Mouse (Mus musculus) neural tube, embryonic 13.5 days (tissue): ENCODE results near the gene Mcu. TPM values are rescaled to one million over a fixed set of nuclear protein-coding genes. Genes with fewer than 3 reads are reported as not detected.
A peak's percentile ranks its signal among the peaks of the same experiment; 100 is the strongest.

Experiments used
- ATAC-seq: fragments of 200-750 bp; cut with Nextera tagmentation; 2 replicates; pipeline ENCODE4 v1.8.0; 2017; ENCODE audit warnings: low read depth, mild to moderate bottlenecking, moderate TSS enrichment, moderate library complexity
- H3K27ac ChIP-seq: fragments of 300-500 bp; sonication (generic); replicated peaks from 2 replicates; pipeline ENCODE4 v1.5.1; 2015; ENCODE audit warnings: moderate library complexity, mild to moderate bottlenecking, inconsistent platforms
- H3K27me3 ChIP-seq: fragments of 300-500 bp; sonication (generic); 2 replicates; pipeline ENCODE4 v1.6.1; 2015; ENCODE audit warnings: mild to moderate bottlenecking, inconsistent platforms
- H3K36me3 ChIP-seq: fragments of 300-500 bp; sonication (generic); 2 replicates; pipeline ENCODE4 v1.6.1; 2015; ENCODE audit warnings: mild to moderate bottlenecking, inconsistent platforms
- H3K4me1 ChIP-seq: fragments of 300-500 bp; sonication (generic); replicated peaks from 2 replicates; pipeline ENCODE4 v1.6.1; 2015; ENCODE audit warnings: inconsistent platforms
- H3K4me2 ChIP-seq: fragments of 300-500 bp; sonication (generic); 2 replicates; pipeline ENCODE4 v1.6.1; 2015; ENCODE audit warnings: inconsistent platforms, mild to moderate bottlenecking, moderate library complexity
- H3K4me3 ChIP-seq: fragments of 300-500 bp; sonication (generic); 2 replicates; pipeline ENCODE4 v1.5.1; 2015; ENCODE audit warnings: mild to moderate bottlenecking, inconsistent platforms
- H3K9ac ChIP-seq: fragments of 300-500 bp; sonication (generic); 2 replicates; pipeline ENCODE4 v1.6.1; 2015; ENCODE audit warnings: moderate library complexity, mild to moderate bottlenecking, inconsistent platforms
- H3K9me3 ChIP-seq: fragments of 300-500 bp; sonication (generic); 2 replicates; pipeline ENCODE4 v1.6.1; 2016; ENCODE audit warnings: inconsistent platforms
- WGBS: fragments of 180-500 bp; shearing (Covaris S2); methylation state at CpG from one replicate; pipeline ENCODE4 v1.1.7; 2015; 5-methylcytosine and 5-hydroxymethylcytosine counted together
- polyA plus RNA-seq: library from polyadenylated mRNA; unstranded; fragments of >200 nt; fragmentation: Nextera tagmentation; extraction: Ambion mirVana; gene quantifications from 2 replicates; pipeline ENCODE4 v1.2.1, GENCODE M21; 2015

Gene Mcu
- polyA plus RNA-seq, 1 experiment from 2014 or later = 34.4 TPM

DNA sequence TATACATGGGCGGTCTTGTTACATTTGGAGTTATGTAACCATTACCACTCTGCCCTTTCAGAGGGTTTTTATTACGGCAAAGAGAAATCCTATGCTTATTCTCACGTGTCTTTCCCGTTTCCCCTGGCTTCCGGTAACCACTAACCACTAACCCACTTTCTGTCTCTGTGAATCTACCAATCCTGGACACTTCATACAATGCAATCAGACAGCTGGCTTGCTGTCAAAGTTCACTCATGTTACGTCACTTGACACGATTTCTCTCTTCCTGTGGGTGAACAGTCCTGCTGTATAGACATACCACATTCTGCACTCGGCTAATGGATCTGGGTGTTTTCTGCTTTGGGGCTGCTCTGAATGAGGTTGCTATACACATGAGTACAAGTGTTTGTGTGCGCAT is 73.1 kb downstream of the Mcu start:
- Histone ChIP-seq H3K4me2 (no peak overlapping the region), H3K9me3 (peaks cover 13% of the 10 kb centered on the region), H3K4me3 (no peak overlapping the region), H3K9ac (no peak overlapping the region), H3K27me3 (no peaks in the 10 kb centered on the region), H3K27ac (no peak overlapping the region), H3K4me1 (peaks cover 25% of the 10 kb centered on the region), H3K36me3 (peaks cover 10% of the 10 kb centered on the region; the same call in 1 of the 2 replicates)
- 91% methylated on average over 9 of the region's 9 CpGs for WGBS
- no peak for ATAC-seq

GRCm38 (mm10) chr10:59541466-59541865 is 75.0 kb downstream of the Mcu start:
- Histone ChIP-seq H3K9me3 (peaks cover 8% of the 10 kb centered on the region), H3K27ac (no peak overlapping the region), H3K4me2 (no peak overlapping the region), H3K9ac (no peak overlapping the region), H3K36me3 (peaks cover 7% of the 10 kb centered on the region; the same call in 1 of the 2 replicates), H3K4me3 (no peak overlapping the region), H3K27me3 (no peaks in the 10 kb centered on the region), H3K4me1 (peaks cover 34% of the 10 kb centered on the region)
- ATAC-seq = no peak
- WGBS = 81% methylated on average over 11 of the region's 11 CpGs

DNA sequence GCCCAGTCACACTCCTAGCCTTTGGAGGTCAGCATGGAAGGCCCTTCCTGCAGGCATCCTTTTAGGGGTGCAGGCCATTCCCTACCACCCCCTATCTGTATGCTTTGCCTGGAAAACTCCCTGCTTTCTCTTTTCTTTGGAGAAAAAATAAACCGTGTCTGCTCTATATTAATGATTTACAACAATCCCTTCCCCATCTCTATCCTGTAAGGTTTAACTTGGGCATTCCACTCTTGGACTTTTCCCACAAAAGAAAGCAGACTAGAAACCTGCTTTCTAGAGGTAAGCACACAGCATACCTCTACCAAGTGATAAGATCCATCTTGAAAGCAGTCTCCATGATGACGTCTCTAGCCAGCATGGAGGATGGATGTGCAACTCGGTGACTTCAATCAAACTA is 75.9 kb downstream of the Mcu start:
- Histone ChIP-seq H3K4me3 (no peak overlapping the region), H3K9ac (no peak overlapping the region), H3K9me3 (no peaks in the 10 kb centered on the region), H3K27ac (no peak overlapping the region), H3K27me3 (no peaks in the 10 kb centered on the region), H3K36me3 (no peaks in the 10 kb centered on the region), H3K4me2 (no peak overlapping the region), H3K4me1 (peaks cover 34% of the 10 kb centered on the region)
- 84% methylated on average over 3 of the region's 3 CpGs for WGBS
- ATAC-seq = no peak

DNA sequence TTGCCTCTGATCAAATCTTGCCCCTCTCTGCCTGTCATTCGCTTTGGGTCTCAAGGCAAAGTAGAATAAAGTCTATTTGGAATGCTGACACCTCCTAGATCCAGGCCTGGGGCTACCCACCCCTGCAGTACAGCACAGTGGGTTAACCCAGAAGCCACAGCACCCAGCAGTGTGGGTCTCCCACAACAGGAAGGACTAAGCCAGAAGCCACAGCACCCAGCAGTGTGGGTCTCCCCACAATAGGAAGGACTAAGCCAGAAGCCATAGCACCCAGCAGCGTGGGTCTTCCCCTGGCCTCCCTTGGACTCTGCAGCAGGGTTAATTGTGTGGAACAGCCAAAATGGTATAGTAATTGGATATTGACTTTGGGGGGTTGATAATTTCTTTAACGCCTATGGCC is 76.4 kb downstream of the Mcu start:
- no peak overlapping the region for H3K9ac ChIP-seq
- ATAC-seq = peak; percentile 38; the same call in 1 of the 2 replicates
- H3K4me2 ChIP-seq = peak overlapping the region; percentile 62

DNA sequence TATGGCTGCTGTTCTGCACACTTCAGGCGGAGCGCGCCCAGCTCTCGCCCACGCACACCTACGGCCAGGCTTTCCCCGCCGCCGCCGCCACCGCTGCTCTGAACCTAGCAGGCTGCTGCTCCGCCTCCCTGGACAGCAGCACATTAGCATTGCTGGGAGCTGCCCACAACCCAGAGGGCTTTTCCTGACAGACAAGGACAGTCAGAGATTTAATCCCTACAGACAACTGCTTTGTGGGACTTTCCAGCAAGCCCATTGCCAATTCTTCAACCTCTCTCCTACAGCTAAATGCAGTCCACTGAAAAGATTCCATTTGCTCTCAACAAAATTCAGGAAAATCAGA is 77.0 kb downstream of the Mcu start:
- Histone ChIP-seq H3K27ac (peak overlapping the region; percentile 57), H3K9me3 (no peaks in the 10 kb centered on the region), H3K27me3 (no peaks in the 10 kb centered on the region), H3K4me1 (peaks cover 34% of the 10 kb centered on the region), H3K4me3 (peak overlapping the region; percentile 34), H3K36me3 (no peaks in the 10 kb centered on the region), H3K4me2 (peak overlapping the region; percentile 62), H3K9ac (peak overlapping the region; percentile 57)
- under 1% methylated on average over 12 of the region's 12 CpGs for WGBS
- ATAC-seq = peak; percentile 73

More for the DNA sequence above, 76.4 kb downstream of the Mcu start:
- WGBS = 69% methylated on average over 3 of the region's 3 CpGs
- Histone ChIP-seq H3K27ac (peak overlapping the region; percentile 57; the same call in 1 of the 2 replicates), H3K4me3 (no peak overlapping the region), H3K36me3 (no peaks in the 10 kb centered on the region), H3K9me3 (no peaks in the 10 kb centered on the region), H3K27me3 (no peaks in the 10 kb centered on the region), H3K4me1 (peaks cover 34% of the 10 kb centered on the region)

DNA sequence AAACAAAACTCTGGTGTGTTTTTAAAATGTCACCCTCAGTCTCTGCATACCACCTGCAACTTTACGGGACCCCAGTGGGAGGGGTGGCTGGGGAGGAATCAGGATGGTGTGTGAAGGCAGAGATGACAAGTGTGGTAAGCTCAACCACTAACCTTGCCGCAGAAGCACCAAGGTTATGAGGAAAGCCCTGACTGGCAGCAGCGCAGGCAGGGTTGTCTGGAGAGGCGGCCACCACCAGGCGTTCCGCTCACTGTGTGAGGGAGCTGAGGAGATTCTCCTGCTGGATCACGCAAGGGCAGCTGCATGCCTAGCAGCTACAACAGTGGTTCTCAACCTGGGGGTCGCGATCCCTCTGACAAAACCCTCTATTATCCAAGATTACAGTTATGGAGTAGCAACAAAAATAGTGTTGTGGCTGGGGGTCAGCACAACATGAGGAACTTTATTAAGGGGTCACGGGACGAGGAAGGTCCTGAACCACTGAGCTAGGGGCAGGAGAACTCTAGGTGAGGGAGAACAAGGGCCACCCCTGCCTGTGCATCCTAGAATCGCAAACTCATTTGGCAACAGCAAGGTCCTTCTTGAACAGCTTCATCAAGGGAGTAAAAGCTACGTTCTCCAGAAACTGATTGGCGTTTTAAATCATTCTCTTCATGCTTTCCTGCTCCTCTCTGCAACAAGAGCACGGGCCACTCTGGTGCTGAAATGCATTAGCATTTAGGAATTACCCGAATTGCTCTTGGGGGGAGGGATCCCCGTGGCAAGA is 77.5 kb downstream of the Mcu start:
- H3K9ac ChIP-seq = peak overlapping the region; percentile 57
- H3K27ac ChIP-seq = peak overlapping the region; percentile 57
- WGBS = 30% methylated on average over 17 of the region's 17 CpGs
- no peaks in the 10 kb centered on the region for H3K9me3 ChIP-seq
- H3K4me3 ChIP-seq = peak overlapping the region; percentile 34
- peaks cover 34% of the 10 kb centered on the region for H3K4me1 ChIP-seq
- H3K27me3 ChIP-seq = no peaks in the 10 kb centered on the region
- peak; percentile 62; the same call in 1 of the 2 replicates for ATAC-seq
- H3K4me2 ChIP-seq = peak overlapping the region; percentile 62
- H3K36me3 ChIP-seq = no peaks in the 10 kb centered on the region

DNA sequence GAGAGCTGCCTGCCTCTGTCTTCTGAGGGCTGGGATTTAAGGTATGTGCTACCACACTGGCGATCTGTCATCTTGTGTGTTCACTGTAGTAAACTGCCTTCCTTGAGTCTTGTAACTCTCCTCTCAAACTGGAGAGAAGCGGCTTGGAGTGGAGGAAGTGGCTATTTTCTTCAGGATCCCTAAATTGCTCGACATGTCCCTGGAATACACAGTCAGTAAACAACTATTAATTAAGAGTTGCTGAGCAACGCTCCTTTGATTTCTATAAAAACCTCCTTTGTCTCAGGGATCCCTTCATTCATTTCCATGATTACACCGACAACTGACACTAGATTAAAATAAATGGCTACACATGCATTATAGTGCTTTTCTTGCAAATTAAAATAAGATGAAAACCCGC is 78.4 kb downstream of the Mcu start:
- Histone ChIP-seq H3K4me3 (no peak overlapping the region), H3K4me1 (peaks cover 34% of the 10 kb centered on the region), H3K27me3 (no peaks in the 10 kb centered on the region), H3K4me2 (0 out of 2 replicates have a peak overlapping the region, but pooled peaks have one; percentile 62), H3K36me3 (no peaks in the 10 kb centered on the region), H3K9ac (no peak overlapping the region), H3K27ac (peak overlapping the region; percentile 50), H3K9me3 (no peaks in the 10 kb centered on the region)
- 48% methylated on average over 6 of the region's 6 CpGs for WGBS
- no peak for ATAC-seq

GRCm38 (mm10) chr10:59537579-59537978 is 78.9 kb downstream of the Mcu start:
- H3K9me3 ChIP-seq = no peaks in the 10 kb centered on the region
- no peak overlapping the region for H3K4me3 ChIP-seq
- ATAC-seq = no peak
- H3K4me1 ChIP-seq = peaks cover 34% of the 10 kb centered on the region
- WGBS = 68% methylated on average over 6 of the region's 6 CpGs
- no peak overlapping the region for H3K9ac ChIP-seq
- no peak overlapping the region for H3K4me2 ChIP-seq
- no peaks in the 10 kb centered on the region for H3K36me3 ChIP-seq
- no peaks in the 10 kb centered on the region for H3K27me3 ChIP-seq
- peak overlapping the region; percentile 50; the same call in 1 of the 2 replicates for H3K27ac ChIP-seq

- H3K27me3 ChIP-seq = no peaks in the 10 kb centered on the region
- no peak for ATAC-seq
- 76% methylated on average over 6 of the region's 6 CpGs for WGBS
- H3K4me1 ChIP-seq = no peaks in the 10 kb centered on the region
- H3K36me3 ChIP-seq = no peaks in the 10 kb centered on the region
- H3K27ac ChIP-seq = no peak overlapping the region
- H3K4me2 ChIP-seq = no peak overlapping the region
- no peak overlapping the region for H3K4me3 ChIP-seq
- H3K9me3 ChIP-seq = no peaks in the 10 kb centered on the region
- H3K9ac ChIP-seq = no peak overlapping the region
Measured at GRCm38 (mm10) chr10:59532256-59532655, 84.2 kb downstream of the Mcu start.

- Histone ChIP-seq H3K4me3 (no peak overlapping the region), H3K4me1 (0 out of 2 replicates have a peak, but pooled peaks cover 13% of the 10 kb centered on the region), H3K27me3 (no peaks in the 10 kb centered on the region), H3K9me3 (no peaks in the 10 kb centered on the region), H3K4me2 (no peak overlapping the region), H3K9ac (no peak overlapping the region), H3K27ac (no peak overlapping the region), H3K36me3 (no peaks in the 10 kb centered on the region)
- WGBS = 93% methylated on average over 5 of the region's 5 CpGs
- no peak for ATAC-seq
Measured at GRCm38 (mm10) chr10:59527819-59528218, 88.7 kb downstream of the Mcu start.

GRCm38 (mm10) chr10:59527311-59527710 is 89.2 kb downstream of the Mcu start:
- Histone ChIP-seq H3K4me2 (no peak overlapping the region), H3K4me3 (no peak overlapping the region), H3K36me3 (no peaks in the 10 kb centered on the region), H3K9me3 (no peaks in the 10 kb centered on the region), H3K9ac (no peak overlapping the region), H3K4me1 (0 out of 2 replicates have a peak, but pooled peaks cover 13% of the 10 kb centered on the region), H3K27ac (0 out of 2 replicates have a peak overlapping the region, but pooled peaks have one; percentile 19), H3K27me3 (no peaks in the 10 kb centered on the region)
- 81% methylated on average over 11 of the region's 11 CpGs for WGBS
- no peak for ATAC-seq

GRCm38 (mm10) chr10:59524675-59525074 is 91.8 kb downstream of the Mcu start:
- H3K27me3 ChIP-seq = no peaks in the 10 kb centered on the region
- no peaks in the 10 kb centered on the region for H3K36me3 ChIP-seq
- H3K4me3 ChIP-seq = no peak overlapping the region
- WGBS = 88% methylated on average over 5 of the region's 5 CpGs
- 0 out of 2 replicates have a peak, but pooled peaks cover 13% of the 10 kb centered on the region for H3K4me1 ChIP-seq
- H3K9ac ChIP-seq = no peak overlapping the region
- H3K9me3 ChIP-seq = no peaks in the 10 kb centered on the region
- H3K4me2 ChIP-seq = no peak overlapping the region
- ATAC-seq = no peak
- H3K27ac ChIP-seq = no peak overlapping the region
